Mouse (Mus musculus) bone marrow, adult 2 months (tissue): ENCODE data around the gene Zfp280d.

Experiments used
- CTCF ChIP-seq: fragments of 200-500 bp; IDR thresholded peaks from 2 replicates; pipeline ENCODE4 v1.5.1; 2011; ENCODE audit warnings: low read length, control low read depth; ENCODE audit not compliant: control insufficient read depth, insufficient read depth
- POLR2A ChIP-seq: fragments of 200-500 bp; IDR thresholded peaks from 2 replicates; pipeline ENCODE4 v1.6.1; 2011; ENCODE audit warnings: low read depth, mild to moderate bottlenecking, control low read depth, low read length, borderline replicate concordance; ENCODE audit not compliant: control insufficient read depth

- TF ChIP-seq CTCF (no peak), POLR2A (no peak)
These were observed 2.3 kb downstream of the Zfp280d start for GRCm38 (mm10) chr9:72276941-72277340.
